Mouse (Mus musculus): ENCODE data around the gene Tcte3.
"Not testable (repeated sequence)": the region's sequence is repeated elsewhere in the genome, so short reads cannot be mapped to it uniquely, and the experiment has no call there.

Gene Tcte3

DNA sequence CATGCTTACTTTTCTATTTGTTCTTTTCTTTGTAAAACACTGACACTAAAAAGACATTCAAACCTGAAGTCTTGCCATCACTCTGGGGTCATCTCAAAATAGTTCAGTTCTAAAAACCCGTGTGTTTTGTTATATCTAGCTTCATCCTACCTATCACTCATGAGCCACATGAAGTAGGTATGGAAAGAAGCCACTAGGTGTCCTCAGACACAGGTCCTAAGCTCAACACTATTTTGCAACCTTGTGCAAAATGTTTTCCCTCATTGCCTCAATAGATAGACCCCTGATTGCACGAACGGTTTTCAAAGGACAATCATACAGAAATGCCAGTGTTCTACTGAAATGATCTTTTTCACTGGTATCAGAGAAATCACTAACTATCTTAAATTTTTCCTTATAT lies 32.2 kb downstream of the Tcte3 start:
- H3K36me3 ChIP-seq (ENCODE audit: control insufficient read depth, insufficient read depth, low read length, poor library complexity, severe bottlenecking); H3K27me3 ChIP-seq (ENCODE audit: control insufficient read depth, insufficient read depth, low read length, poor library complexity, severe bottlenecking); DNase-seq (ENCODE audit: low read depth, low spot score): not testable (repeated sequence)

DNA sequence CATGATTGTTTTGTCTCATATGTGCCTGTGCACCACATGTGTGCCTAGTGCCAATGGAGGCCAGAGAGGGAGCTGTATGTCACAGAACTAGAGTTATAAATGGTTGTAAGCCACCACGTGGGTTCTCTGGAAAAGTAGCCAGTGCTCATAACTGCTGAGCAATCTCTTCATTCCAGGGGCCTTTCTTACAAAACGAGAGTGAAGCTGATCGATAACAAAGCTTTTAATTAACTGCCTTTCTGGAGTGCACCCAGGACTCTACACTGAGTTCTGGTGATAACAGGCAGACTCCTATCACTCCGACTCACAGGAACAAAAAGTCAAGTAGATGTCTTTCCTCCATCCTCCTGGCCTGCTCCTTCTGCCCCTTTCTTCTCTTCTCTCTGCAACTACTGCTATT lies 41.2 kb downstream of the Tcte3 start:
- not testable (repeated sequence) for H3K27me3 ChIP-seq (ENCODE audit: control insufficient read depth, insufficient read depth, low read length, poor library complexity, severe bottlenecking); DNase-seq (ENCODE audit: low read depth, low spot score); H3K36me3 ChIP-seq (ENCODE audit: control insufficient read depth, insufficient read depth, low read length, poor library complexity, severe bottlenecking)

DNA sequence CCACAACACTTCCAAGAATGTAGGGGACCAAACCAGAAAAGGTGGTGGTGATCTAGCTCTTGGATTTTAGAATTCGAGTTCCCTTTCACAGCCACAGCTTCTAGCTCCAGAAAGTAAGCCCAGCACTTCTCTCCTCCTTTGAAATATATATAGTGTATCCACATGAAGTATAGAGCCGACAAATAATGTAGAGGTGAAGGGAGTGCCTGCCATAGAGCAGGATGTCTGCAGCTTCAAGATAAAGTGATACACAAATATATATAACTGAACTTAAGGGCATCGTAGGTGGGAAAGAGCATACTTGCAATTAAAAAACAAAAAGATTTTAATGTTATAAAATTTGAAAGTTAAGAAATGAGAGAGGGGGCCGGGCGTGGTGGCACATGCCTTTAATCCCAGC lies 47.1 kb downstream of the Tcte3 start:
- DNase-seq (ENCODE audit: low read depth, low spot score); H3K36me3 ChIP-seq (ENCODE audit: control insufficient read depth, insufficient read depth, low read length, poor library complexity, severe bottlenecking); H3K27me3 ChIP-seq (ENCODE audit: control insufficient read depth, insufficient read depth, low read length, poor library complexity, severe bottlenecking): not testable (repeated sequence)

DNA sequence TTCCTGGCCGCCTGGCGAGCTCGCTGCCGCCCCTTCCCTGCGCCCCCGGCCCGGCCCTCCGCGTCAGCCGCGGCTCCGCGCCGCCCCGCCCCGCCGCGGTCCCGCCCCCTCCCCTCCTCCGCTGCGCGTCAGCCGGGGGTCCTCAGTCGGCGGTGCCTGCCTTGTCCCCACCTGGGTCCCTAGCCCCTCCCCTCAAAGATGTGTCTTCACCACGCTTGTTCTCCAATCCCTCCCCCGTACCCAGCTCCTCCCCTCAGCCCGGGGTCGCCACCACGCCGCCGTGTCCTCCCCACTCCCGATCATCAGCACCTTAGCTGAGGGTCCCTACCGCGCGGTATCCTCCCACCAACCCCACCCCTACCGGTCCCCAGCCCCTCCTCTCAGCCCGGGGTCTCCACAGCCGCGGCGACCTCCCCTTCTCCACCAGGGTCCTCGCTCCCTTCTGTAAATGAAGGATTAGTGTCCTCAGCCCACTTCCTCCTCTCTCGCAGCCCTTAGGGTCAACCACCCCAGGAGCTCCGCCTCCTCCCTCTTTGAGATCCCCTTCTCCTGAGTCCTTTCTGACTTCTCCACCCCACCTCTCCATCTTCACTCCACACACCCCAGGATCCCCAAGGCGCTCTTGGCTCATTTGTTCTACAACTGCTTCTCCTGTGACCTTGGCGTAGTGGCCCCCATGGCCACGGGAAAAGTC lies 48.0 kb downstream of the Tcte3 start:
- not testable (repeated sequence) for DNase-seq (ENCODE audit: low read depth, low spot score); H3K27me3 ChIP-seq (ENCODE audit: control insufficient read depth, insufficient read depth, low read length, poor library complexity, severe bottlenecking); H3K36me3 ChIP-seq (ENCODE audit: control insufficient read depth, insufficient read depth, low read length, poor library complexity, severe bottlenecking)

DNA sequence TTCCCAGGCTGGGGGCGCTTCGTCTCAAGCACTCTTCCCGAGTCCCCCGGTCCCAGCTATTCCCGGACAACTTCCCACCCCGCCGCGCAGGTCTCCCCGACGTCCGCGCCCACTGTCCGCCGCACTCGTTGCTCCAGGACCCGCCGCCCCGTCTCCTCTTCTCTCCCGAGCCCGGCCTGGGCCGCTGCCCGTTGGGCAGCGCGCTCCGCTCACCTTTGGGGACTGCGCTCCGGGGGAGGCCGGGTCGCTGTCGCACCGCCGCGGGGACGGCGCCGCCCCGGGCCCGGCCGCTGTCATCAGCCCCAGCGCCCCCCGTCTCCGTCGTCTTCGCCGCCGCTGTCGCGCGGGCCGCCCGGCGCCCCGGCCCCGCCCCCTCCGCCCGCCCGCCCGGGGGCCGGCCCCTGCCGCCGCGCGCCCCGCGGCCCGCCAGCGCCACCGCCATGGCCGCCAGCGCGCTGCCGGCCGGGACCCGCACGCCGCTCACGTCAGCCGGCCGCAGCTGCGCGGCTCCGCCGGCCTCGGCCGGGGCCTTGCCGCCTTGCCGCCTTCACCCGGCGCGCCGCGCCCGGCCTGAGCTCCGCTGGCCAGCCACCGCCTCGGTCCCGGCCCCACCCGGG lies 48.7 kb downstream of the Tcte3 start:
- not testable (repeated sequence) for H3K36me3 ChIP-seq (ENCODE audit: control insufficient read depth, insufficient read depth, low read length, poor library complexity, severe bottlenecking); DNase-seq (ENCODE audit: low read depth, low spot score); H3K27me3 ChIP-seq (ENCODE audit: control insufficient read depth, insufficient read depth, low read length, poor library complexity, severe bottlenecking)

DNA sequence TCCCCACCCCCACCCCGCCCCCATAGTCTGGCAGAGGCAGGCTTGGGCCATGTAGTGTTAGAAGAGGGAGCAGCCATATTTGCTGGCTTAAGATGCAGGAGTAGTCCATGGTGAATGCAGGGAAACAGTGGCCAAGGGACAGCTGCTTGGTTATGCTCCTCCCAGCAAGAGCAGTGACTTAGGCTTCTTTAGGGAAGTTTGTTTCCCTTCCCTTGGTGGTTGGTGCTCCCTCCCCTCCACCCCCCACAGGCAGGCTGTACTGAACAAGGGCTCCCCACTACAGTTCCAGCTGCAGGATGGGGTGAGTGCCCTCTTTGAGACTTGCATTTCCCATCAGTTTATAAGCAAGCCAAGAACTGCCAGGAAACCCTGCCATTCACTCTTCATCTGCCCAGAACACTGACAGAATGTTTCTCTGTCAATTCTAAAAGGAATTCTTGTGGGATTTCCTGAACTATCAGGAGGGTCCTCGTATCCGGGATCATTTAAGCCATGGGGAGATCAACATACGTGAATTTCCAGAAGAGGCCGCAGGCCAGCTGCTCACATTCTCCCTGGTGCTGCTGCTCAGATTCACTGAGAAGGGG lies 51.1 kb downstream of the Tcte3 start:
- H3K27me3 ChIP-seq (ENCODE audit: control insufficient read depth, insufficient read depth, low read length, poor library complexity, severe bottlenecking); DNase-seq (ENCODE audit: low read depth, low spot score); H3K36me3 ChIP-seq (ENCODE audit: control insufficient read depth, insufficient read depth, low read length, poor library complexity, severe bottlenecking): not testable (repeated sequence)

DNA sequence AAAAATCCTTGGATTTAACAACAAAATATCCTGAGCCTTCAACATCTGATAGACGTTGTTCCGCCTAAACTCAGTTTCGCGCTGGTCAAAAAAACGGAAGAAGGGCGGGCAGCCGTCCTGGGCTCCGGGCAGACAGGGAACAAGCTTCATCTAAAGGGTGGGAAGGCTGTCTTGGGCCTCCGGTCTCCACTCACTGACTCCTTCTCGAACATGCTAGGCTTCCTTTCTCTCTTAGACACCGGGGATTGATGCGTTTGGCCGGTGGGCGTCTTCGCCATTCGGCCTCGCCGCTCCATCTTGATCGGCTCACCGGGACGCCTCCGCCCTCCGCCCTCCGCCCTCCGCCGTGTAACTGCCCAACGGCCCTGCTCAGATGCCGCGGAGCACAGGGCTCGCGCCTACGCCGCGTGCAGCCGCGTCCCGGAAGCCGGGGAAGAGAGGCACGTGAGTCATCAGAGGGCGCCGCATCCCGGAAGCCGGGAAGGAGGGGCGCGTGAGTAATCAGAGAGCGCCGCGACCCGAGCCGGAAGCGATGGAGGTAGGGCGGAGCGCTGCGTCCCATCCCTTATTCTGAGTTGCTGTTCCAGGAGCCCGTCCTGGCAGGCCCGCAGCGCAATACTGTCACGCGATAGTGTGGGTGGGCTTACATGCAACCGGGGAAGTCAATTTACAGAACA lies 62.8 kb downstream of the Tcte3 start, which contains the start of the genes 9030025P20Rik and Gm3417:
TSS of gene 9030025P20Rik (plus strand) at position 107 of the 677 bp plus-strand sequence.
TSS of gene Gm3417 (minus strand) at position 429 of the 677 bp plus-strand sequence.
- not testable (repeated sequence) for H3K36me3 ChIP-seq (ENCODE audit: control insufficient read depth, insufficient read depth, low read length, poor library complexity, severe bottlenecking); DNase-seq (ENCODE audit: low read depth, low spot score); H3K27me3 ChIP-seq (ENCODE audit: control insufficient read depth, insufficient read depth, low read length, poor library complexity, severe bottlenecking)

DNA sequence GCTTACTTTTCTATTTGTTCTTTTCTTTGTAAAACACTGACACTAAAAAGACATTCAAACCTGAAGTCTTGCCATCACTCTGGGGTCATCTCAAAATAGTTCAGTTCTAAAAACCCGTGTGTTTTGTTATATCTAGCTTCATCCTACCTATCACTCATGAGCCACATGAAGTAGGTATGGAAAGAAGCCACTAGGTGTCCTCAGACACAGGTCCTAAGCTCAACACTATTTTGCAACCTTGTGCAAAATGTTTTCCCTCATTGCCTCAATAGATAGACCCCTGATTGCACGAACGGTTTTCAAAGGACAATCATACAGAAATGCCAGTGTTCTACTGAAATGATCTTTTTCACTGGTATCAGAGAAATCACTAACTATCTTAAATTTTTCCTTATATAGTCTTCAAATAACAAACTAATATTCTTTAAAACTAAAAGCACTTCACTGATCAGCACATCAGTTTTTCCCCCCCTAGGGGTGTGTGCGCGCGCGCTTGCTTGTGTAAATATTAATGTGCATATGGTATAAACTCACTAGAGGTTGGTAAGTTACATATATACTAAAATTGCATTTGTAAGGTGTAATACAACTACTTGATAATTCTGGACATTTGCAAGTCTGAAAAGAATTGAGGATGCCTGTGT lies 63.4 kb downstream of the Tcte3 start:
- H3K27me3 ChIP-seq (ENCODE audit: control insufficient read depth, insufficient read depth, low read length, poor library complexity, severe bottlenecking); H3K36me3 ChIP-seq (ENCODE audit: control insufficient read depth, insufficient read depth, low read length, poor library complexity, severe bottlenecking); DNase-seq (ENCODE audit: low read depth, low spot score): not testable (repeated sequence)

All from splenic B cell, adult 2 months (primary cell).